Mouse (Mus musculus): ENCODE measurements at regions not wholly inside any gene's neighbourhood (a gene's known extent, or its start where the extent isn't known, plus 50 kb on each side); places are given as distances from the start of the nearest gene placed in this dataset.

DNA sequence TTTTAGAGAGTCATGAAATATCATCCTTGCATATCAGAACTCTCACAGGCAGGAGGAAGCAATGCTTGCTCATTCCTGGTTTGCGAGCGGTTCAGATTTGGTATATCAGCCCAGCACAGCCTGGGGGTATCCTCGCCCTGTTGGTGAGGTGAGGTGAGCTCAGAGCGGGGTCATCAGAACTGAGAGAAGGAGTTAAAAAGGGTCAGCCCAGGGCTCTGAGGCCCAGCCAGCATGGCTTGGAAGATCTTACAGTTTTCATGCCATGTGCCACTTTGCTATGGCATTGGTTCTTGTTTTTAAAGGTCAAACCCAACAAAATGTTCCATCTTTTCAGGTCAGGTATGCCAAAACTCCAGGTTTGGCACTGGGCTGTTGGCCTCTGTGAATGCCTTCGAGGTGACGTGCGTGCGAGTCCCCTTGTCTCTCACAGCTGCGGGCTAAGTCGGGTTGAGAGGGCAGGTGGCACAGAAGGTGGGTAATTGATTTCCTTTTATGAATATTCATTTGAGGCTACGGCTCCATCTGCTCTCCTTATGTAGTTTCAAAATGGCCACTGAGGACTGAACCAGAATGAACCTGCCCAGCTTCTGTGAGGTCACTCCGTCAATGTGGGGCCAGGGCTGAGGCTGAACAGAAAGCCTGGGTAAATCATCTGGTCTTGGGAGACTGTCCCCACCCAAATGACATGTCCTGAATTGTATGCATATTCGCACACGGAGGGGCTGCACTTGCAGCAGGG, 86.3 kb downstream of the Hhipl2 start:
- DNase-seq (ENCODE audit: low spot score): no peak

DNA sequence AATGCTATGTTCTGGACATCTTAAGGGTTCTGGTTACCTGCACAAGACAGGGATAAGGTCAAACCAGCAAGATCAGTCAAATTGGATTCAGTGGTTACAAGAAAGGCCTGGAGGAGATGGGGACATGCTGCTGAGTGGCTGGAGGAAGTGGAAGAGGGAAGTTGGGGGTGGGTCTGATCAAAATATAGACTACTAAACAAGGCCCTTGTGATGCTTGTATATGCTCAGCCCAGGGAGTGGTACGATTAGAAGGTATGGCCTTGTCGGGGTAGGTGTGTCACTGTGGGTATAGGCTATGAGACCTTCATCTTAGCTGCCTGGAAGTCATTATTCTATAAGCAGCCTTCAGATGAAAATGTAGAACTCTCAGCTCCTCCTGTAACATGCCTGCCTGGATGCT, 89.9 kb downstream of the Hhipl2 start:
- DNase-seq (ENCODE audit: low spot score): no peak

DNA sequence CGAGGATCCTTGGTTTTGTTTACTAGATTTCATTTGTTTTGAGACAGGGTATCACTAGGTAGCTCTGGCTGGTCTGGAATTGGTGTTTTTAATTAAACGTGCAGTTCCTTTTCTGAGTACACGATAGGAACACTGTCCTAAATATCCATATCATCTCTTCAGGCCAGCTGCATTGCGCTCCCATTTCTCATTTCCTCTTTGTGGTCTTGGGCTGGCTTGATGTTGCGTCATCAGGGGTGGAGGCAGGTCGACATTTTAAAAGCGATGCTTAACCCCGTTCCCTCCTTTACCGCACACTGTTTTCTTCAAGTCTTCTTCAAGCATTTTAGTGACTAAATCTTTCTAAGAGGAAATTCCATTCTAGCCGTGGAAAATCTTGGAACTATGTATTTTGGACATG, 92.7 kb downstream of the Hhipl2 start:
- no peak for DNase-seq (ENCODE audit: low spot score)

DNA sequence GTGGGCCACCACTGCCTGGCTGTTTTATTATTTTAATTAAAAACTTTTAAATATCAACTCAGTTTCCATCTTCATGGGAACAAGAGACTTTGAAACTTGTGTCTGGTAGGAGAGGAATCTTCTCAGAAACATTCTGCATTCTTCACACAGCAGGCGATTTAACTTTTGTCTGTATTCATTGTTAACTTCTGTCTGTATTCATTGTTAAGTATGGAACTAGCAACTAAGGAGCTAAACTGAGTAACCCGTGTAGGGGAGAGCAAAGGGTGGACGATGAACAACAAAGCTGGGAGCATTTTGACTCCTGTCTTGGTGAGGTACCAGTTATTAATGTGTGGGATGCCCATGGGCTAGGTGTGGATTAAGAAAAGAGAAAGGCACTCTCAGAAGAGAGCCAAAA, 95.9 kb downstream of the Hhipl2 start:
- DNase-seq (ENCODE audit: low spot score): no peak

DNA sequence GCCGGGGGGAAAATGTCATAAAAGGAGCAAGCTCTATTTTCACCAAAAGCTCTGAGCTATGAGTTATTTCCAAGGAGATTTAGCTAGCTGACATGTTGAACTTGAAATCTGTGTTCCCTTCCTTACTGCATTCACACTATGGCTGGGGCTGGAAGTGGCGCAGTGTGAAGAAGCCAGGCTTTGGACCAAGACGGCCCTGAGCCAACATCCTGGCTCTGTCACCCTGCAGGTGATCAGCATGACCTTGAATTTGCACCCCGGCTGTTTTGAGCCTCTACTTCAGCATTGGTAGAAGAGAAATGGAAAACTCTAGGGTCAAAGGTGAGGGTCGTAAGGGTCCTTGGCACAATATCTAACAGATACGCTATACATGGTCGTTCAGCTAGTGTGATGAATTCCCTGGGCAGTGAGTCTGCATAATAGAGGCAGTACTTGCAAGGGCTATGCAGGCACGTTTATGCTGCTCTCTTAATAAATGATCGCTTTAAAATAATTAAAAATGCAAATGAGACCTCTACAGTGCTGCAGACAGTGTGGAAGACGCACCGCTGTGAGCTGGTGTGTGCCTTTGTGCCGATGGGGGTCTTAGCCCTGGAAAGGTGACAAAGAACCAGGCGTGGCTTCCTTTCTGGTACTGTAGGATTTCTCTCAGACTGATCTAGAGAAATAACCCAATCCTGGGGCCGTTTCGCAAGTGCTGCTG, 96.4 kb downstream of the Hhipl2 start:
- no peak for DNase-seq (ENCODE audit: low spot score)

DNA sequence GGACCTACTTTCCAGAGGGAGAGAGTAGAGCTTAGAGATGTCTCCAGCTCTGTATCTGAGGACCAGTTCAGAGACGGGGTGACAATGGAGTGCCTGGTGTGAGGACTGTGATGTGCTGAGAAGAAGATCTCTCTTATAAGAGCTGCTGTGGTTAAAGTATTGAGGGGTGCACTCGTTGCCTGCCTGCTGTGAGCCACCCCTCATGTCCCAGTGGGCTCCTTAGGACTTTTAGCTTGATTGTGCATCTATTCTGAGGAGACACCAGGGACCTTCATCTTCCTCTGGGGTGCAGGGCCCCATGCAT, 96.9 kb downstream of the Hhipl2 start:
- DNase-seq (ENCODE audit: low spot score): no peak

DNA sequence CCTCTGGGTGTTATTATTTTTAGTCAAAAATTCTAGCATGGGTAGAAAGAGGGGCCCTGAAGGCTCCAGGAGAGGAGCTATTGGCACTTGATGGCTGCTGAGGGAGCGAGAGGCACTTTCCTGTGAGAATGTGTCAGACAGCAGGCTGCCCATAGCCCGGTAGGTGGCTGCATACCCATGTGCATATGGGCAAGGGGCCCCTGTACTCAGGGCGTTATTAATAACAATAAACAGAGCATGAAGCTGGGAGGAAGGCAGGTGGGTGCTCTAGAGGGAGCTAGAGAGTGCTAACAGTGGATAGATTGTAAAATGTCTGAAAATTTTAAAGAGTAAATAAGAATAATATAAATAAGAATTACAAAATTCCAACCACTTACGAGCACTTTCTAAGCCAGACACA, 98.2 kb downstream of the Hhipl2 start:
- no peak for DNase-seq (ENCODE audit: low spot score)

DNA sequence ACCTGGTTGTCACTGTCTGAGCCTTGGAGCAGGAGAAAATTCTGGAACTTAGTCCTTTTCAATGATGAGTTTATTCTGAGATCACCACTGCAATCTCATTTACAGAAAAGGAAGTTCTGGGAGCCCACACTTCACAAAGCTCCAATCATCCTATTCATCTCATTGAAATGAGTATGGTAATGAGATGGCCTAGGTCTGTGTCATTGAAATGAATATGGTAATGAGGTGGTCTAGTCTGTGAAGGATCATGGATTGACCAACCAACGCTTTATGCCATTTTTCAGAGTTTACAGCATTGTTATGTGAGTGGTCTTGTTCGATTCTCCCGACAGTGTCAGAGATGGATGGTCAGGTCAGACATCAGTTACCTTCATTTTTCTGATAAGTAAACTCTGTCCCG, 99.2 kb downstream of the Hhipl2 start:
- no peak for DNase-seq (ENCODE audit: low spot score)

DNA sequence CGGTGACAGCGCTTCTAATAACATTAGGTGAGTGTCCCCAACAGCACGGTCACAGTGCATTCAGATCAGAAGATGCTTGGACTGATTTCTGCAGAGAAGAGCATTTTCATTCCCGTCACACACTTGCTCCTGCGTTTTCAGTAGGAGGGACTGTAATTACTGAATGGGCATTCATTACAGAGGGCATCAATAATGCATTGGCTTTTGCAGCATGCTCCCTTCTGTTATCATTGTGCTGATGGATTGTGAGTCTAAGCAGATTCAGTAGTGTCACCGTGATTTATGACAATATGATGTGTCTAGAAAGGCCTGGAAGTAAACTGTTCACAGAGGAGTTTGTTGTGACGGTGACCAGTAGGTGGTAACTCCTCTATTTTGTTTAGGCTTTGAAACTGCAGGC, 103.6 kb downstream of the Hhipl2 start:
- DNase-seq (ENCODE audit: low spot score): no peak

DNA sequence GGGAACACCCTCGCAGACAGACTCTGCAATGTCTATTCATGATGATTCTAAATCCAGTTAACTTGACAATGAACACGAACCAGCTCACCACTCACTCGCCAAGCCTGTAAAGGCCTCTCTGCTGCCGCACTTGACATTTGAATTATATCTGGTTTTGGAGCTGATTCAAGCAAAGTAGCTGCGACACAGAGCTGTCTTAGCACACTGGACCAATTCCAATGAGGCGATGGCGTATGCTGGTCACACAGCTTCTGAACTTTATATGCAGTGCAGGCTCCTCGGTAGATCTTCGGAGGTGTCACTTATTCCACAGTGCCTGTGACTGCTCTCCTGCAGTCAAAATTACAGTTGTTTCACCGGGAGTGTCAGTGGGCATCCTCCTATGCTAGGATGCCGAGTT, 115.4 kb downstream of the Hhipl2 start:
- no peak for DNase-seq (ENCODE audit: low spot score)

DNA sequence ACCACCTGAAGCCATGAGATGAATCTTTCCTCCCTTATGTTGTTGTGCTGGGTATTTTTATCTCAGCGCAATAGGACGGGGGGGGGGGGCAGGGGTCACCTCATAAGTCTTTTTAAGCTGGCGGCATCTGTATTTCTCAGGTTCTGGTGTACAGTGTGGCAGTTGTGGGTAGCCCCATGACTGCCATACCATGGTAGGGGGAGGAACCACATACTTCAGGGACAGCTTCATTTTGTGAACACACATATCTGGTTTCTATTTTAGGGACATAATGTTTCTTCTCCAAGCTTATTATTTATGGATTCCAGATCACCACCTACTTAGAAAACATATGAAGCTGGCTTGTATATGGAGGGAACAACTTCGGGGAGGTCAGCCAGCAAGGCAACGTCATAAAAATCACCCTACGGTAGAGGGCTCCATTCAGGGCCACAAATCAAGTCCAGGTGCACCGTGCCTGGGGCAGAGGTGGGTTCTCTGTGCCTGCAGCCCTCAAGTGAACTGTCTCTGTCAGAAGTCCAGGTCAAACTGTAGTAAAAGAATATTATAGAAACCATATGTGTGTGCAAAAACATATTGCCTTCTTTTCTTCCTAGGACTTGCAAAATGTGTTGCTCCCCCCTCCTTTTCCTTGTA, 130.9 kb downstream of the Hhipl2 start:
- no peak for DNase-seq (ENCODE audit: low spot score)

DNA sequence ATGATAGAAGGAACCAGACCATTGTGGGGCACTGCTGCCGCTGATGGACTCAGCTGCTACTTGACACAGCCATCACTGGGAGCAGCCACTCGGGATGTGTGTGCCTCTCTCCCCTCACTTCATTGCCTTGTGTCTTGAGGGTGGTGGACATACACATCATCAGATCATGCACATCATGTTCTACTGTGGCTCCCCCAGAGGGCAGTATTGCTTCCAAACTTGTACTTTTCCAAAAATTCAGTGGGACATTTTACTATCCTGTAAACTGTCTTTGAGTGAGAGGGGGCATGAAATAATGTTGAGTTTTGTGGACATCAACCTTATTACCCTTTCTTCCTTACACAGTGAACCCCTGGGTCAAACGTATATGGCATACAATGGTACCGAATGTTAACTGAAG, 134.6 kb downstream of the Hhipl2 start:
- DNase-seq (ENCODE audit: low spot score): no peak

DNA sequence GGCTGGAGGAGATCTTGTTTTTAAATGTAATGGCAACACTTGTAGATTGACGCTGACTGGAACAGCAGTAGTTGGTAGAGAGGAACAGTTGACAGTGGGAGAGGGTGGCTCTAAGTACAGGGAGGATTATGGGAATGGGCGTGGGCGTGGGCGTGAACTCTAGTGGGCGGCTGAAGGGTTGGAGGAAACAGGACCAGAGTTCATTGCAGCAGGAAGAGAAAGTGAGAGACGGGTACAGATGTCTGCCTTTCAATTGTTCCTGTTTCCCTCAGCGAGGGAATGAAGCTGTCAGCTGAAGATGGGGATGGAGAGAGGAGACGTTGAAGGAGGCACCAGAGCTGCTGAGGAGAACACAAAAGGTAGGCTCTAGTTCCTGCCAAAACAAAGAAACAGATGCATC, 135.2 kb downstream of the Hhipl2 start:
- DNase-seq (ENCODE audit: low spot score): no peak

DNA sequence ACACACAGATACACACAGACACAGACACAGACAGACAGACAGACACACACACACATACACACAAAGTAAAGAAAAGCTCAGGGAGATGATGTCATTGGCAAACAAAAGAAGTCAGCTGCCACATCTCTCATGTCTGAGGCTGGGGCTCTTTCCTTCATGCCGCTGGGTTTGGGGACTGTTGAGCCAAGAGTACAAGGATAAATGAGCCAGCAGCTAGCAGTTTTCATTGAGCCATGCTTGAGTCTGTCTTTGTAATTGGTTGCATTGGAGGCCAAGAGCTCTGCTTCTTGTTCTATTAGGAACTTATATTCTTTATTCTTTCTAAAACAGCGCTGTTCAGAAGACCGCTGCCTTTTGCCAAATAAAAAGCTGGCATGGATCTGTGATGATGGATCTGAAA, 144.8 kb downstream of the Hhipl2 start:
- DNase-seq (ENCODE audit: low spot score): no peak

DNA sequence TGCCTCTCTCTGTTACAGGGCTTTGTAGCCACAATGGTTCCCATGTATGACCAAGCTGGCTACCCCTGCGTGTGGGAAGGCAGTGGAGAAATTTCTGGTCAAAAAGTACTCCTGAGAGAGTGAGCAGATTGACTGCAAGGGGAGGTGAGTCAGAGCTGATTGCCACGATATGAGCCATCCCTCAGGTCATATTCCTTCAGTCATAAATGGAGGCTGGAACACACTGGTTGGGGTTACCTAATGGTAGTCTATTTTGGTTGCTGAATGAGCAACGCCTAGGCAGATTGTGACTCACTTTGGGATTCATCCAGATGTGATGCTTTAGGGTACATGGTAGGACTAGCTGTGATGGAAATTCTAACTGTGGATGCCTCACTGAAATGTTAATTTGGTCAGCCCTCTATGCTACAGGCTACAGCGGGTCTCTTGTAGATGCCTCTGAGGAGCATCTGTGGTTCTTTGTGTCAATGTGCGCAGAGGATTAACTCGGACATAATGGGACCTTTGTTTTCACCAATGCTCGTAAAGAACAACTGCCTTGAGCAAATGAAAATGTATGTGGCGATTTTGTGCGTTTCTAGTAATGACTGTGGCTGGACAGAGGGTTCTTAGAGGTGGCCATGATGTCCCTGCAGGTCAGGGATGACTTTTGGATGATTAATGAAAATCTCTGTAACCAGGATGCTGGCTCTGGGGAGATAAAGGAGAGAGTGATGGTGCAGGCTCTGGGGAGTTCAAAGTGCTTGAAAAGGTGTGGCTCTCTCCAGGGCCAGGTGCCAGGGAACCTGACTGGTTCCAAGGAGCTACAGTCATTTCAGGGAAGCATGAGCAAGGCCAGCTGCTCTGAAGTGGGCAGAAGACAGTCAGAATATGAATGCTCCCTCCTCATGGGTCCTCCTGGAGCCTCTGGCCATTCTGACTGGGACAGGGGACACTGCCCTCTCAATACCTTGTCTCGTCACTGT, 155.9 kb downstream of the Hhipl2 start:
- no peak for DNase-seq (ENCODE audit: low spot score)

DNA sequence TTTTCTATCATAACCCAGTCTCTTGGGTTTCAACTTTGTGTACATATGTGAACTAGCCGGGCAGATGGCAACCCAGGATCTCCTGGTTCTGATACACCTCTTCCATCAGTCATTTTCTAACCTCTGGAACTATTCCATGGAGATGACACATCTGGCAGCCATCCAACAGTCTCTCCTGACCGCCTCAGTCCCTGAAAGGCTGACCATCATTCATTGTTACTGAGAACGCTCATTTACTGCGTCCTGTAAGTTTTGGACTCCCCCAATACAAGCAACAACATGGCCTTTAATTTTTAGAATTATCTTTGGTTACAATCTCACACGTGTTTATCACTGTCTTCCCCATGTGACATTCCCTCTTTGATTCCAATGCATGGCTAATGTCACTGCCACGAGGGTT, 166.8 kb downstream of the Hhipl2 start:
- no peak for DNase-seq (ENCODE audit: low spot score)

DNA sequence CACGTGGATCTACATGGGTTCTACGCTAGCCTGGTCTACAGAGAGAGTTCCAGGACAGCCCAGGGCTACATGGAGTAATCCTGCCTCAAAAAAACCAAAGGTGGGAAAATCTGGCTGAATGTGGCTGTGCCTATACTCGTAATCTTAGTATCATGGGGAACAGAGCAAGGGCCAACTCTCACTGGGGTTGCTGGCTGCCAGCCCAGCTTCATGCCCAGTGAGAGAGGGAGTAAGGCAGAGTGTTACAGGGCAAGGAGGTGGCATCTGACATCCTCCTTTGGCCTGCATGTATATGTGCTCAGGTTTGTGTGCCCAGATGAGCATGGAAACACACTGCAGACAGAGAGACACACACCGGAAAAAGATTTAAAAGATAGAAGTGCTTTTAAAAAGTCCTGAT, 168.4 kb downstream of the Hhipl2 start:
- no peak for DNase-seq (ENCODE audit: low spot score)

DNA sequence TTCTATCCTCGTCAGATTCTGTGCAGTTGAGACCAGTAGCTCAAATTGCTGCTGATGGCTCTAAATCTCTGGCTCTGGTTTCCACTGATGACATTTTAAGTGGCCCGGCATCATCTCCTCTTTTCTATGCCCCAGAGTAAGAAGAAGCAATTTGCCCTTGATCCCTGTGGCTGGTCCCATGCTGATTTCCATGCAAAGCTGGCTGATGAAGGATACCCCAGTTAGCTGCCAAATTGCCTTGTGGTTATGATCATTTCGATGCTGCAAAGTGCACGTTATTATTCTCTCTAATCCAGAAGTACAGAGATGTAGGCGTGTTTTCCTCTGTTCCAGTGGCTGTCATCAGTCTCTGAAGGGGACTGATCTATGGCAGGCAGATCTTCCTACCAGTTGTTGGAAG, 177.3 kb downstream of the Hhipl2 start:
- no peak for DNase-seq (ENCODE audit: low spot score)

DNA sequence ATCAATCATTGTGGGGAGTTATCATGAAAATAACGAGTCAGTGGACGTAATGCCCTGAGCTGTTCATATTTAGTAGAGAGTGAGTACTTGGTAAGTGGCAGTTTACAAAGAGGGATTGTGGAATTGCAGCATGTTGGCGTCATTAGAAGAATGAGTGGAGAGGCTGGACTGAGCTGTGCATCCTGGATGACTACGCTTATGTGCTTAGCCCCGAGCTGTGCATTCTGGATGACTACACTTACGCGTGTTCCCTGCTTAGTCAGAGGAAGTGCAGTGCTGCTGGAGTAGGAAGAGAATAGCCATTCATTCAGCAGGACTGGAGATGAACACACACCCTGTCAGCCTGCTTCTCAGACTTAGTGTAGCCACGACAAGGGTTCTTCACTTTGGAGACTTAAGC, 182.5 kb downstream of the Hhipl2 start:
- DNase-seq (ENCODE audit: low spot score): no peak

DNA sequence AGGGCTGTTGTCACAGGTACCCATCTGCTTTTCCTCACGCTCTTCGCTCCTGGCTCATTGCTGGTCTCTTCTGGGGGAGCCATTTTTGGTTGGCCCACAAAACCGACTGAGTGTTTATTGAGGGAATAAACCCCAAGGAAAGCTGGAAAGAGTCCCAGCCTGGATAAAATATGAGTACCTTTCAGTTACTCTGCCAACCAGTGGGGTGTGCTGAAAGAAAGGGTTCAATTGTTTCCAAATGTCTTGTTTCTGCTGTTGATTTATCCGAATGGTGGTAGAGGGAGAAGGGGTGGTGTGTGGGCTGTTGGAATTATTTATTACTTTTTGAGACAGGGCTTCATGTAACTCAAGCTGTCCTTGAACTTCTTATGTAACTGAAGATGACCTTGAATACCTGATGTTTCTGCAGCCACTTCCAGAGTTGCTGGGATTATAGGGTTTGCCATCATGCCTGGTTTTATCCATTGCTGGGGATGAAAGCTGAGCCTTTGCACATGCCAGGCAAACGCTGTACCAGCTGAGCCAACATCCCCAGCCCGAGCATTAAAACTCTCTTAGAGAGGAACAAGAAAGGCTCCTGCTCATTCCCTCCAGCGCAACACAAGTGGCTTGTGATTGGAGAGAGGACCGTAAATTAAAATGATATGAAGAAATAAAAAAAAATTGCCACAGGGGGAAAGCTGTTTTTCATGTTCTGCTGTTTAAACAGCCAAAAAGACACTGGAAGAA, 194.1 kb downstream of the Hhipl2 start:
- DNase-seq (ENCODE audit: low spot score): no peak

DNA sequence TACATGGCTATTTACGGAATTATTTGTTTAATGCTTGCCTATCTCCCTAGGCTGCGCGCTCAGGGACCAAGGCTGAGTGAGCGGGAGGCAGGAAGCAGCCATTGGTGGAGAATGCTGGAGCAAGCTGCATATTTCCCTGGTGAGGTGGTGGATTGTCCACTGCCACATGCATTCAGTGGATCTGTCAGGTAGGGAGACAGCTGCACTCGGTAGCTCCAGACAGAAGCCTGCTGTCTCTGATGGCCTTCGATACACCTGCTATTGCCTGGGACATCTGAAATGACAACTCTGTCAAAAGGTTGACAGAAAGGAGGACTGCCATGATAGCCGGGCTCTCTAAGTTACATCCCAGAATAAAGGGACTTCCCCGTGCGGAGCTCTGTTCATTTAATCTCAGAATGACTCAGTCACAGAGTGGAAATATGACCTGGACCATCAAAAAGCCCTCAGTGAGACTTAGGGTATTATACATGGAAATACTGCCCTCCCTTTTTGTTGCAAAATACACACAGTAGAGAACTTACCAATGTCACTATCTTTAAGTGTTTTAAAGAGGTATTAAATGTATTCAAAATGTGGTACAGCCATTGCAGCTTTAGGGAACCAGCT, 201.5 kb downstream of the Hhipl2 start:
- no peak for DNase-seq (ENCODE audit: low spot score)
